Mouse (Mus musculus) heart, adult 2 months (tissue): Measurements from ENCODE around the gene Dock1. TPM values are rescaled to one million over a fixed set of nuclear protein-coding genes. Genes with fewer than 3 reads are reported as not detected.

Source experiments
- DNase-seq, 2 experiments: peaks; one replicate each; pipeline ENCODE4 v3.0.0; 2021
- H3K27ac ChIP-seq: fragments of 200-600 bp; 2 replicates; pipeline ENCODE4 v1.8.1; 2022
- H3K27me3 ChIP-seq: fragments of 200-500 bp; 2 replicates; pipeline ENCODE4 v1.6.1; 2012; ENCODE audit warnings: mild to moderate bottlenecking, low read length, inconsistent platforms, mixed read lengths; ENCODE audit not compliant: control insufficient read depth, insufficient read depth
- H3K36me3 ChIP-seq: fragments of 200-500 bp; 2 replicates; pipeline ENCODE4 v1.6.1; 2012; ENCODE audit warnings: low read length, inconsistent platforms; ENCODE audit not compliant: control insufficient read depth, insufficient read depth
- H3K4me1 ChIP-seq: fragments of 200-500 bp; 2 replicates; pipeline ENCODE4 v1.6.1; 2011; ENCODE audit warnings: low read length; ENCODE audit not compliant: control insufficient read depth, insufficient read depth
- H3K4me3 ChIP-seq: fragments of 200-600 bp; 2 replicates; pipeline ENCODE4 v1.8.1; 2022
- H3K79me2 ChIP-seq: fragments of 200-500 bp; replicated peaks from 2 replicates; pipeline ENCODE4 v1.6.1; 2012; ENCODE audit warnings: mild to moderate bottlenecking, inconsistent platforms, low read length, moderate library complexity, mixed read lengths; ENCODE audit not compliant: control insufficient read depth, insufficient read depth
- H3K9ac ChIP-seq: fragments of 200-500 bp; 2 replicates; pipeline ENCODE4 v1.6.1; 2012; ENCODE audit warnings: low read depth, mild to moderate bottlenecking, control low read depth, inconsistent platforms, low read length, mixed read lengths
- CTCF ChIP-seq: fragments of 200-600 bp; IDR thresholded peaks from 2 replicates; pipeline ENCODE4 v1.8.1; 2022; ENCODE audit warnings: antibody characterized with exemption, mild to moderate bottlenecking, moderate library complexity
- EP300 ChIP-seq: fragments of 200-500 bp; IDR thresholded peaks from 2 replicates; pipeline ENCODE4 v1.6.1; 2011; ENCODE audit warnings: low read depth, low read length, control low read depth; ENCODE audit not compliant: insufficient read depth
- POLR2A ChIP-seq: fragments of 200-500 bp; IDR thresholded peaks from 2 replicates; pipeline ENCODE4 v1.6.1; 2011; ENCODE audit warnings: mild to moderate bottlenecking, low read depth, low read length, control low read depth; ENCODE audit not compliant: insufficient read depth
- WGBS: fragments of 180-500 bp; shearing (Covaris S2); methylation state at CpG from one replicate; pipeline ENCODE4 v1.1.7; 2018; 5-methylcytosine and 5-hydroxymethylcytosine counted together
- intact Hi-C: fragments of 180-260 bp; cut with DNase I; formaldehyde crosslinking; loops from one replicate; pipeline ENCODE4 v1.15.1; 2025
- polyA plus RNA-seq: library from polyadenylated mRNA; depleted of rRNA; stranded (reverse); fragments of >200 nt; gene quantifications from 2 replicates; pipeline ENCODE4 v1.2.3, GENCODE M21; 2012
- total RNA-seq, 2 experiments: library from RNA; stranded (reverse); gene quantifications; 2 replicates each; pipeline ENCODE4 v1.2.3; 2021

The Dock1 gene
- total and polyA plus RNA-seq, 3 experiments = 8.3 to 25.6 (median 25.4) TPM

GRCm38 (mm10) chr7:134990244-134990643 is 319.8 kb downstream of the Dock1 start:
- Histone ChIP-seq H3K9ac (no peak overlapping the region), H3K36me3 (no peaks in the 10 kb centered on the region), H3K79me2 (no peaks in the 10 kb centered on the region), H3K4me1 (no peaks in the 10 kb centered on the region), H3K4me3 (no peak overlapping the region), H3K27me3 (no peaks in the 10 kb centered on the region), H3K27ac (no peak overlapping the region)
- WGBS = 82% methylated on average over 3 of the region's 3 CpGs
- DNase-seq = no peak
- TF ChIP-seq EP300 (no peak), CTCF (no peak), POLR2A (no peak)
- intact Hi-C loops = no loop called here

DNA sequence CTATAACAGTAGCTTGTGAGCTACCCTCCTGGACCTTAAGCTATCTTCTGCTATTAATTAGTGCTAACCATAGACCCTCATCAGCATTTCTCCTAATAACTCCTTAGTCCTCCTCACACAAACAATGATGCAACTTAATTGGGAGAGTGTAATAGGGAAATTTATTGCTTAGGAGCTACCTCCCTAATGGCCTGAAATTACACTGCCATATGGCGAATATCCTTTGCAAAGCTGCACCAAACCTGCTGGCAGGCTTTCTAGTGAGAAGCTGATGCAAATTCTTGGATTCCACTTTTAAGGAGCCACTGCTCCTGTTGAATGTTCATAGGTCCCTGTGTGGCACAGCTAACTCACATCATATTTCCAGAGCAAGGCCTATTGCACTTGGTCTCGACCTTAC is 320.5 kb downstream of the Dock1 start:
- WGBS = 92% methylated on average over 2 of the region's 2 CpGs
- Histone ChIP-seq H3K4me1 (no peaks in the 10 kb centered on the region), H3K27ac (no peak overlapping the region), H3K27me3 (no peaks in the 10 kb centered on the region), H3K9ac (no peak overlapping the region), H3K36me3 (no peaks in the 10 kb centered on the region), H3K79me2 (no peaks in the 10 kb centered on the region), H3K4me3 (no peak overlapping the region)
- TF ChIP-seq POLR2A (no peak), EP300 (no peak), CTCF (no peak)
- no peak for DNase-seq
- intact Hi-C loops = no loop called here

DNA sequence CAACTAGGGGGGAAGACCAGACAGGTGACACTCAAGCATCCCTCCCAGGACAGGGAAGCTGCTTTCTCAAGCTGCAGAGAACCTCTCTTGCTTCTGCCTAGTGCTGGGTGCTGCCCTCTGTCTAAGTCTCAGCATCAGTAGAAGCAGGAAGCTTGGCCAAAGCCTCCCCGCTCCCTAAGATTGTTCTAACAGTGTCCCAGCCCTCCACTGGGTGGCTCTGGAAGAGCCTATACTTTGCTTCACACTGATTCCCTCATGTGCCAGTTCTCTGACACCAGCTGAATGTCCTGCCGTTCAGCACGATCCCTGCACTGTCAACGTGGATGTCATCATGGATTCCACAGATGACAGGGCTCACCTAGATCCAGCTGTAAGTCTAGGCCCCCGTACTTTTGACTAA is 324.5 kb downstream of the Dock1 start:
- intact Hi-C loops = no loop called here
- Histone ChIP-seq H3K9ac (no peak overlapping the region), H3K4me1 (no peaks in the 10 kb centered on the region), H3K27me3 (no peaks in the 10 kb centered on the region), H3K4me3 (no peak overlapping the region), H3K27ac (no peak overlapping the region), H3K79me2 (no peaks in the 10 kb centered on the region), H3K36me3 (no peaks in the 10 kb centered on the region)
- WGBS = 80% methylated on average over 5 of the region's 5 CpGs
- TF ChIP-seq POLR2A = no peak
- DNase-seq = no peak

DNA sequence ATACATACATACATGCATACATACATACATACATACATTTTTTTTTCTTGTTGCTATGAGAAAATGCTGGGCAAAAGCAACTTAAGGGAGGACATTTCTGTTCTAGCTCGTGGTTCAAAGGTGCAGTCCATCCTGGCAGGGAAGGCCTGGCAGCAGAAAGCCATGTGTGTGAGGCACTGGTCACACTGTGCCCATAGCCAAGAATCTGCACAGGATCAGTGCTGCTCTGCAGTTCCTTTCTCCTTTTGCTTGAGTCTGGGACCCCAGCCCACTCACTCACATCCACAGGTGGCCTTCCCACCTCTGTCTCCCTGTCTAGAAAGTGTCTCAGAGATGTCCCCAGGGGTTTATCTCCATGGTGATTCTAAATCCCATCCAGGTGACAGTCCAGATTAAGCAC is 331.8 kb downstream of the Dock1 start:
- Histone ChIP-seq H3K9ac (no peak overlapping the region), H3K4me1 (no peaks in the 10 kb centered on the region), H3K27ac (no peak overlapping the region), H3K27me3 (no peaks in the 10 kb centered on the region), H3K4me3 (no peak overlapping the region), H3K36me3 (no peaks in the 10 kb centered on the region), H3K79me2 (no peaks in the 10 kb centered on the region)
- no peak for DNase-seq
- intact Hi-C loops = no loop called here
- TF ChIP-seq EP300 = no peak
- no peak for TF ChIP-seq POLR2A
- no peak for TF ChIP-seq CTCF
- WGBS = 97% methylated on average over 1 of the region's 1 CpGs

DNA sequence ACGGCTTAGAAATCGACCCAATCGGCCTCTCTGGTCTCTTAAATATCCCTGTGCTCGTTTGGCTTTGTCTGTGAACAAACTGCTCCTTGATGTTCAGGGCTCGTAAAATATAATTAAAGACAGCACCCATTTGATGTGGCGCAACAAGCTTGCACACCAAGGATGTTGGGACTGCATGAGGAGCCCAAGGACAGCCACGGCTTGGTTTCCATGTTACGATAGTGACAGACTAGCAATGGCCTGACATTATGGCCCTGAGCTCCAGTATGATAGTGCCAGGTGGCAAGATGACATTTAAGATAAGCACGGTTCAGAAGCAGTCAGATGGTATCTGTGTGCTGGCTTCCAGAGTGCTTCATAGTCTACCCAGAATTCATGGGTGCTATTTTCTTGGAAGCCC is 332.4 kb downstream of the Dock1 start:
- Histone ChIP-seq H3K27me3 (no peaks in the 10 kb centered on the region), H3K79me2 (no peaks in the 10 kb centered on the region), H3K4me3 (no peak overlapping the region), H3K9ac (no peak overlapping the region), H3K36me3 (no peaks in the 10 kb centered on the region), H3K27ac (no peak overlapping the region), H3K4me1 (no peaks in the 10 kb centered on the region)
- 91% methylated on average over 9 of the region's 9 CpGs for WGBS
- DNase-seq = no peak
- TF ChIP-seq CTCF (no peak), EP300 (no peak), POLR2A (no peak)
- intact Hi-C loops = no loop called here

DNA sequence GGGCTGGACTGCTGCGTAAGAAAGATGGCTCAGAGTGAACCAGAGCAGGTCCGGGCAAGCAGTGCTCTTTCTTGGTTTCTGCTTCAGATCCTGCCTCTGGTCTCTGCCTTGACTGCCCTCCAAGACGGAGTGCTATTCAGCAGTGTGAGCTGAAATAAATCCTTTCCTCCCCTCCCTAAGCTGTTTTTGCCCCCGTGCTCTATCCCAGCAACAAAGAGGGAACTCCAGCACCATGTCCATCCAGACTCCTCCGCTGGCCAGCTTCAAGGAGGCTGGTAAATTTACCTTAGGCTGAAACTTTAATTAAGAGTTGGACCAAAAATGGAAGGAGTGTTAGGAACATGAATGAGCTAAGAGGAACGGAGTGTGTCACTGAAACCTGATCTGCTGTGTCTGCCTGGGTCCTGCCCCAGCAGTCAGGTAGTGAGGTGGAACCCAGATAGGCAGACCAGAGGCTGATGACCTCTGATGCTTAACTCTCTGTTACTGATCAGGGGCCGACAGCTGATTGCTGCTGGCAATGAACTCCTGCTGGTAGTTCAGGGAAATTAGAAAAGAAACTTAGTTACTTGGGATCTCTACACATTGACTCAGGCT is 335.6 kb downstream of the Dock1 start:
- DNase-seq = no peak
- TF ChIP-seq CTCF (no peak), EP300 (no peak), POLR2A (no peak)
- Histone ChIP-seq H3K4me1 (no peaks in the 10 kb centered on the region), H3K9ac (no peak overlapping the region), H3K4me3 (no peak overlapping the region), H3K79me2 (no peaks in the 10 kb centered on the region), H3K27me3 (no peaks in the 10 kb centered on the region), H3K27ac (no peak overlapping the region), H3K36me3 (no peaks in the 10 kb centered on the region)
- WGBS = 78% methylated on average over 7 of the region's 7 CpGs
- intact Hi-C loops = no loop called here
